Mouse (Mus musculus) retina, embryonic 14.5 days (tissue): ENCODE data around the gene Ankrd34a.
A peak's percentile ranks its signal among the peaks of the same experiment; 100 is the strongest.

Experiments used
- DNase-seq: peaks from one replicate; pipeline ENCODE4 v3.0.0-alpha.2; 2015; ENCODE audit warnings: low spot score

Gene Ankrd34a

GRCm38 (mm10) chr3:96606618-96607017, 10.2 kb downstream of the Ankrd34a start:
- no peak for DNase-seq

GRCm38 (mm10) chr3:96617941-96618340, 21.5 kb downstream of the Ankrd34a start:
- DNase-seq: no peak

GRCm38 (mm10) chr3:96623201-96623600, 26.8 kb downstream of the Ankrd34a start:
- DNase-seq: no peak

DNA sequence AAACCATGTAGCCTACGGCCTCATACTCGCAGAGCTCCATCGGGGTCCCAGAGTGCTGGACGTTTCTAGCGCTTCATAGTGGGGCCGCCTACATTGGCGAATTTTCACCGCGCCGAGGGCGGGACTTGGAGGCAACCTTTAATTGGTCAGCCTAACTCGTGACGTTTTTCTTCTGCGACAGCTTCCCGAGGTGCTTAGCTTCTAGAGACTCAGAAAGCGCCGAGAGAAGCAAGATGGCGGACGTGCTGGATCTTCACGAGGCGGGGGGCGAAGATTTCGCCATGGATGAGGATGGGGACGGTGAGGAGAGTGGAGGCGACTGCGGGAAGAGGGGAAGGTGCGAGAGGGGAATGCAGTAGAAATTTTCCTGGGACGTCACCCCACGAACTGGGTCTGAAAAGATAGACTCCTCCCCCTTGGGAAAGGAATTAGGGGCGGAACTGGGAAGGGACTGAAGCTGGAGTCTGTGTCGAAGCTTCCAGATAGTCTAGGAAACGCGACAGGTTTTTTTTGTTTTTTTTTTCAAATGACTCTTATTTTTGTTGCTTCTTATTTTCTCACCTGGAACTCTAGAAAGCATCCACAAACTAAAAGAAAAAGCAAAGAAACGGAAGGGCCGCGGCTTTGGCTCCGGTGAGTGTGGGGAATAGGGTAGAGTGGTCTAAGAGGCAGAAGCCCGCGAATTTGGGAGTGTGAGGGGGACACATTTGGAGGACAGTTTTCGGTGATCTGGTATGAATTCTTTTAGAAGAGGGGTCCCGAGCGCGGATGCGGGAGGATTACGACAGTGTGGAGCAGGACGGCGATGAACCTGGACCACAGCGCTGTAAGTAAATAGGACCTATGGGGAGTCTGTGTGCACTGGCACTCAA, 33.5 kb downstream of the Ankrd34a start, which contains the start of gene Rbm8a:
Gene Rbm8a, plus strand, starts transcription at position 205 of the 872 bp plus-strand sequence.
- peak; percentile 100 for DNase-seq

DNA sequence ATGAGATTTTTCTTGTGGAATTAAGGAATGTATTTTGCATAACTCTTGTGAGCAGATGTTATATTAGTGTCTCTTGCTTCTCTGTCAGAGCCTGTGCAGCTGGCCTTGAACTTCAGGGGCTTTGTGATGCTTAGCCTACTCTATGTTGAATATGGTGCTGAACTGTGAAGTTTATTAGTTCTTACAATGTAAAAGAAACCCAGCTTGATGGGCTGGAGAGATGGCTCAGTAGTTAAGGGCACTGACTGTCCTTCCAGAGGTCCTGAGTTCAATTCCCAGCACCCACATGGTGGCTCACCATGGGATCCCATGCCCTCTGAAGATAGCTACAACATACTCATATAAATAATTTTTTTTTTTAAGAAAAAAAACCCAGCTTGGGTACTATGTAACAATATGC, 35.6 kb downstream of the Ankrd34a start:
- no peak for DNase-seq

- no peak for DNase-seq
These were observed 37.6 kb downstream of the Ankrd34a start for GRCm38 (mm10) chr3:96634015-96634414.

GRCm38 (mm10) chr3:96634928-96635879, 38.8 kb downstream of the Ankrd34a start, which contains the start of the genes Pex11b and Gm42957:
TSS of gene Pex11b (plus strand) at chr3:96635376.
TSS of gene Gm42957 (plus strand) at chr3:96635474.
- DNase-seq: peak; percentile 78

GRCm38 (mm10) chr3:96635906-96636305, 39.5 kb downstream of the Ankrd34a start:
- no peak for DNase-seq

DNA sequence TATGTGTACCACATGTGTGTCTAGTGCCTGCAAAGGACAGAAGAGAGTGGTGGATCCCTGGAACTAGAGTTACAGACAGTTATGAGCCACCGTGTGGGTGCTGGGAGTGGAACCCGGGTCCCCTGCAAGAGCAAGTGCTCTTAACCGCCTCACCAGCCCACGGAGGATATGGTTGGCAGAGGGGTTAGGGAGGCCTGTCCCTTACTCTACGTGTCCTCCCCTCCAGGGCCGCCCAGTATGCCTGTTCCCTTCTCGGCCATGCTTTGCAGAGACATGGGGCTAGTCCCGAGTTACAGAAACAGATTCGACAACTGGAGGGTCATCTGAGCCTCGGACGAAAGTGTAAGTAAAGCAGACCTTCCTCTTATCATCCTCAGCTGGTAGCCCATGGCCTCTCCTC, 40.0 kb downstream of the Ankrd34a start:
- no peak for DNase-seq

DNA sequence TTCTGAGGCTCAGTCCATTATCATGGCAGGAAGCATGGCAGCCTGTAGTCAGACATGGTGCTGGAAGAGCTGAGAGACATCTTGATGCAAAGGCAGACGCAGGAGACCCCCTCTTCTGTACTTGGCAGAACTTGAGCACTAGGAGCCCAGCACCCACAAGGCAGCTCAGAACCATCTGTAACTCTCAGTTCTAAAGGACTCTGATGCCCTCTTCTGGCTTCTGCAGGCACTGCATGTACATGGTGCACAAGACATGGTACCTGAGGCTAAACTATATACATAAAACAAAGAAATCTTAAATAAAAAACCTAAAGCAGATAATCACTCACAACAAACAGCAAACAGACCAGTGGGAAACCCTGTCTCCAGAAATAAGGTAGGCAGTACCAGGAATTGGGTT, 42.8 kb downstream of the Ankrd34a start:
- peak; percentile 61 for DNase-seq

DNA sequence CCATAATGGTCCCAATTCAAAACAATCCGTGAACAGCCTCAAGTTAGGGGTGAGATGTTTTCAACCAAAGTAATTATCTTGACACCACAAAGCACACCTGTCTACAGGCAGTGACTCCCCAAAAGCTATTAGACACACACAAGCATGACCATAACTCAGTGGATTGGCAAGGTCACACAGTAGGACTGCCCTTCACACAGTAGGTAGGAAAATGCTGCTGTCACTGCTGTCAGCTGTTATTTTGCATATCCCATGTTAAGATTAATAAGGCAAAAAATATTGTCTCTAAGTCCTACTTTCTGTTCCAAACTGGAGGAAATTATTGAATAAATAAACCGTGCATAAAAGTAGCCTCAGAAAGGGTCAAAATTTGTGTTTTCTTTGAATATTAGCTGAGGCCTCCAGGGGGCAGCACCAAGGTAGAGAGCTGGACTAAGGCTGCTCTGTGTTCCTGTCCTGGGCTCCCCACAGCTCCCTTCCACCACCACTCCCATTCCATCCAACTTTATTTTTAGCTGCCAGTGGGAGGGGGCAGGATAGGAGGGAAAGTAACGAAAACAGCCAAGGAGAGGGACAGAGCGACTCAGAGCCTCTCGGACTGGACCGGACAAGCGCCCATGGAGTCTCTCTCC, 48.7 kb downstream of the Ankrd34a start, which contains the start of gene Itga10:
Gene Itga10, plus strand, starts transcription at position 567 of the 632 bp plus-strand sequence.
- DNase-seq: peak; percentile 60

DNA sequence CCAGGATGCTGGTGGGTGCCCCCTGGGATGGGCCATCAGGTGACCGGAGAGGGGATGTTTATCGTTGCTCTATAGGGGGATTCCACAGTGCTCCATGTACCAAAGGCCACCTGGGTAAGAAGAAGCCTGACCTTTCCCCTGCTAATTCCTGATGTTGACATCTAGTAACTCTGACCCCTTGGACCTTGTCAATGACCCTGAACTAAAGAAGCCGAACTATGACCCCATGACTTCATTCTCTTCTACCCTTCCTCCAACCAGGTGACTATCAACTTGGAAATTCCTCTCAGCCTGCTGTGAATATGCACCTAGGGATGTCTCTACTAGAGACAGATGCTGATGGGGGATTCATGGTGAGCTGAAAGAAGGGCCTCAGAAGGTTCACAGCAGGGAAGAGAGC, 50.9 kb downstream of the Ankrd34a start:
- DNase-seq: no peak
